Mouse (Mus musculus): ENCODE data around the gene P2ry12. TPM values are rescaled to one million over a fixed set of nuclear protein-coding genes. Genes with fewer than 3 reads are reported as not detected.

Gene P2ry12
- total and polyA plus RNA-seq, 2 experiments from 2014 or later = 15.4 to 17.8 TPM

DNA sequence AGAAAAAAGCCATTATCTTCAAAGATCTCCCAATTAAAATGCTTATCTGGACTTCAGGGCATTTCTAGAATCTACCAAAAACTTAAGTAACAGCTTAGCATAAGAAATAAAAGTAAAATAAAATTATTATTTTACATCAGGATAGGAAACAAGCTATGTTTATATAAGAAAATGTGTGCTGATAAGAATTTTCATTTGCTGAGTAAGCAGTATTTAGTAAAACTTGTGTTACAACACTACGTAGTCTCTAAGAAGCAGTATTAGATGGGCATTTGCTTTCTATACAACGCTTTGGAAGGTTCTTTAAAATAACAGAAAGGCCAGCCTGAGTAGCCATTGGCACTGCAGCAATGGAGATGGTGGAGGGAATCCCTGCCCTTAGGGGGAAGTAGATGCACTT lies 746 bp upstream of the P2ry12 start:
- no peak for TF ChIP-seq CTCF (IDR thresholded peaks at IDR 0.05; ENCODE audit: low read depth)
- H3K27me3 ChIP-seq (ENCODE audit: insufficient read depth, low read length) = no peaks in the 10 kb centered on the region
- H3K4me3 ChIP-seq (ENCODE audit: low read length) = no peak overlapping the region
- no peak overlapping the region for H3K9ac ChIP-seq (replicated peaks; ENCODE audit: low read length)
- DNase-seq (ENCODE audit: low spot score) (no peak), ATAC-seq (no peak)
- H3K36me3 ChIP-seq (ENCODE audit: insufficient read depth, low read length) = no peaks in the 10 kb centered on the region; the same call in 1 of the 2 replicates
- no peak overlapping the region for H3K4me2 ChIP-seq (ENCODE audit: low read depth, low read length)
- no peaks in the 10 kb centered on the region for H3K9me3 ChIP-seq (ENCODE audit: low read length)
- no peaks in the 10 kb centered on the region for H3K4me1 ChIP-seq (ENCODE audit: insufficient read depth, low read length)
- WGBS = 92% methylated on average over 2 of the region's 2 CpGs
- no peak overlapping the region for H3K27ac ChIP-seq

DNA sequence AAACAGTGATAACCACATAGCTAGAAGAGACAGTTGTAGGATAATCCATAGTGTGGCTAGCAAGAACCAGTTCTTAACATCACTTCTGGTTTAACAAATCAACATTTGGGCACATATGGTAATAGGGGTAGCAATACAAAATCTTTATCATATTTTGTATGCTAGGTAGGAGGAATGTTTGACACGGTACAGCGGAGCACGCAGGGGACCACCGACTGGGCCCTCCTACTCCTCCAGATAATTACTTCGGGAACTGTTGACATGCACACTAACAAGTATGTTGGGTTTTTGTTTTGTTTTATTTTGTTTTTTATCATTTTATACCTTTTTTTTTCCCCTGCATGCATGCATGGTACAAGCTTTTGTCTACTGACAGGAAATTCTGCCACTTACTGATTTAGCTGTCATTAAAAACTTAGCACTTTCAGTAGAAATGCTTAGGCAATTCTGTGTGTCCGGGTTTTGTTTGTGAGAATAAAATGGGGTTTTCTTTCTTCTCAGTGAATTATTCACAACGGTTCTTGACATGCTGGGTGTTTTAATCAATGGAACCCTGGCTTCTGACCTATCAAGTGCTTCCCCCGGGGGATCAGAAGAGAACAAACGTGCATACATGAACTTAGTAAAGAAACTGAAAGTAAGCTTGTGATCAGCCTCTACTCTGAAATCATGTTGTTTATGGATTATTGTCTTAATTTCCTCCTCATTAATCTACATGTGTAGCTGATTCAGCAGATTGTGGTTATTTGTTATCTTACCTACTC lies 780 bp downstream of the P2ry12 start:
- H3K27me3 ChIP-seq (ENCODE audit: insufficient read depth, low read length) = no peaks in the 10 kb centered on the region
- H3K27ac ChIP-seq = no peak overlapping the region; the same call in 1 of the 2 replicates
- H3K9me3 ChIP-seq (ENCODE audit: low read length) = no peaks in the 10 kb centered on the region
- H3K4me2 ChIP-seq (ENCODE audit: low read depth, low read length) = no peak overlapping the region
- TF ChIP-seq CTCF (IDR thresholded peaks at IDR 0.05; ENCODE audit: low read depth) = no peak
- H3K36me3 ChIP-seq (ENCODE audit: insufficient read depth, low read length) = no peaks in the 10 kb centered on the region; the same call in 1 of the 2 replicates
- ATAC-seq (no peak), DNase-seq (ENCODE audit: low spot score) (no peak)
- H3K4me1 ChIP-seq (ENCODE audit: insufficient read depth, low read length) = no peaks in the 10 kb centered on the region
- WGBS = 32% methylated on average over 9 of the region's 9 CpGs
- no peak overlapping the region for H3K9ac ChIP-seq (replicated peaks; ENCODE audit: low read length)
- no peak overlapping the region for H3K4me3 ChIP-seq (ENCODE audit: low read length)

DNA sequence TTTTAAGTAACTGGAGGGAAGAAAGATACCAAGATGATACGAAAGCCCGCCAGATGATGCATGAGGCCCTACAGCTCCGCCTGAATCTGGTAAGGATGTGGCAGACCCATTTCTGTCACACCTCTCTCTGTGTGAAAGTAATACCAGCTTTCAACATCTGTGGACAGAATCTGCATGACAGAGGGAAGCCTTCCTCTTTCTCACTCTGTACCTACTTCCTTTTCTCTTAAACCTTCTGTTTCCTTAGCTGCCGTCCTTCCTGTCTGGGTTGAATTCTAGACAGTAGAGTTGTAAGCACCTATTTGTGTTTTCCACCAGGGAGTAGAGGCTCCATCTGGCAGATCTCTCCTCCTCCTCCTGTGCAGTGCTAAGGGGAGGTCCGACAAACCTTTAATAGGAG lies 1.9 kb downstream of the P2ry12 start:
- Histone ChIP-seq H3K27ac (no peak overlapping the region), H3K9ac (replicated peaks; ENCODE audit: low read length) (no peak overlapping the region), H3K4me1 (ENCODE audit: insufficient read depth, low read length) (no peaks in the 10 kb centered on the region), H3K36me3 (ENCODE audit: insufficient read depth, low read length) (no peaks in the 10 kb centered on the region; the same call in 1 of the 2 replicates), H3K9me3 (ENCODE audit: low read length) (no peaks in the 10 kb centered on the region), H3K27me3 (ENCODE audit: insufficient read depth, low read length) (no peaks in the 10 kb centered on the region), H3K4me2 (ENCODE audit: low read depth, low read length) (no peak overlapping the region), H3K4me3 (ENCODE audit: low read length) (no peak overlapping the region)
- TF ChIP-seq CTCF (IDR thresholded peaks at IDR 0.05; ENCODE audit: low read depth) = no peak
- DNase-seq (ENCODE audit: low spot score) = no peak
- ATAC-seq = no peak
- WGBS = 71% methylated on average over 5 of the region's 5 CpGs

DNA sequence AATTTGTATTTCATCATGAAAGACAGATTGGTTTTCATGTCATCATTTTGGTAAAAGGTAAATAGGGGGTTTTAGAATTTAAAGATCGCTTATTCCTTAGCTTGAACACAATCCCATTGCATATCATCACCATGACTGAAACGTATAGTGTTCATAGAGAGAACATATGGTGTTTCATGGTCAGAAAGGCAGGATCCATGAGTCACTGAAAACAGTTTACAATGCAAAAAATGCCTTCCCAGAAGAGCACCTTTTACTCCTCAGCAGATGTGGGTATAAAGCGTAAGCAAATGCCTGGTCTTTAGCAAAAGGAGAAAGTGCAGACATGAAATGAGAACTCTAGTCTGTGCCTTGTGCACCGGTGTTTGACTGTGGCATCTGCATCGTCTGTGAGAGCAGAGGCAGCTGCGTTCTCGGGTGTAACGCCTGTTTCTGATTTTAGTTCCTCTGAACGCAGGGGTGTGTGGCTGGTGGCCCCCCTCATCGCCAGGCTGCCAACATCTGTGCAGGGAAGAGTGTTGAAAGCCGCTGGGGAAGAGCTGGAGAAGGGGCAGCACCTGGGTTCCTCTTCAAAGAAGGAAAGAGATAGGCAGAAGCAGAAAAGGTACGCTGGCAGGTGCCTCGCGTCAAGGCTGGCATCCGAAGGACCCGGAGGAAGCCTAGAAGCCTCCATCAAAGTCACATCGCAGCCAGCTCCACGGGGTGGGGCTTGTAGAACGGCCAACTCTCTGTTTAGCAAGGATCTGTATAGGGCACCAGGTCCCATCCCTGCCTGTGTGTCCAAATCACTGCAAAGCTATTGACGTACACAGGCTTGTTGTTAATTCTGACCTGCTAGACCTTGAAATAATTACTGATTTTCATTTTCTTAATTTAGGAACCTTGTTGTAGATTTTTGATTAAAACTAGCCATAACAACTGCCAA lies 4.7 kb downstream of the P2ry12 start:
- Histone ChIP-seq H3K27me3 (ENCODE audit: insufficient read depth, low read length) (no peaks in the 10 kb centered on the region), H3K27ac (no peak overlapping the region), H3K4me1 (ENCODE audit: insufficient read depth, low read length) (no peaks in the 10 kb centered on the region), H3K9me3 (ENCODE audit: low read length) (no peaks in the 10 kb centered on the region), H3K4me3 (ENCODE audit: low read length) (no peak overlapping the region), H3K4me2 (ENCODE audit: low read depth, low read length) (no peak overlapping the region), H3K36me3 (ENCODE audit: insufficient read depth, low read length) (peaks cover 6% of the 10 kb centered on the region; the same call in 1 of the 2 replicates), H3K9ac (replicated peaks; ENCODE audit: low read length) (no peak overlapping the region)
- DNase-seq (ENCODE audit: low spot score) (no peak), ATAC-seq (no peak)
- 83% methylated on average over 20 of the region's 20 CpGs for WGBS
- TF ChIP-seq CTCF (IDR thresholded peaks at IDR 0.05; ENCODE audit: low read depth) = no peak

DNA sequence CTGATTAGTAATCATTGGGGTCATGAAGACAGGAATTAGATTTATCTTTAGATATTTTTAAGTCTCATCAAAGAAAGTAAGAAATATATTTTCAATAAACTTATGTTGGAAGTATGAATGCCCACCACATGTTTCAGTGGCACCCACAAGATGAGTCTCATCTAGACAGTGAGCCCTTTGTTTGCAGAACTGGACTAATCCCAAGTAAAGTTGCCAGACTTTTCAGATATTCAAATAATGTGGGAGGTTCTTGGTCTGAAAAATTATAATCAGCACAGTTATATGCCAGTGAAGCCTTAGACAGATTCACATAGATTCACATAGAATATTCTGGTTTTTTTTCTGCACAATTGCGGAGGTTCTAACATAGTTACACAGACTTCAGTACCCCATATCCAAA lies 12.2 kb downstream of the P2ry12 start:
- 93% methylated on average over 1 of the region's 1 CpGs for WGBS
- no peak overlapping the region for H3K4me2 ChIP-seq (ENCODE audit: low read depth, low read length)
- DNase-seq (ENCODE audit: low spot score) (no peak), ATAC-seq (peak; percentile 51; the same call in 1 of the 2 replicates)
- no peak for TF ChIP-seq CTCF (IDR thresholded peaks at IDR 0.05; ENCODE audit: low read depth)
- H3K4me3 ChIP-seq (ENCODE audit: low read length) = no peak overlapping the region
- H3K9me3 ChIP-seq (ENCODE audit: low read length) = no peaks in the 10 kb centered on the region
- H3K4me1 ChIP-seq (ENCODE audit: insufficient read depth, low read length) = no peaks in the 10 kb centered on the region
- H3K27me3 ChIP-seq (ENCODE audit: insufficient read depth, low read length) = no peaks in the 10 kb centered on the region
- peaks cover 6% of the 10 kb centered on the region; the same call in 1 of the 2 replicates for H3K36me3 ChIP-seq (ENCODE audit: insufficient read depth, low read length)
- no peak overlapping the region for H3K27ac ChIP-seq
- no peak overlapping the region for H3K9ac ChIP-seq (replicated peaks; ENCODE audit: low read length)

DNA sequence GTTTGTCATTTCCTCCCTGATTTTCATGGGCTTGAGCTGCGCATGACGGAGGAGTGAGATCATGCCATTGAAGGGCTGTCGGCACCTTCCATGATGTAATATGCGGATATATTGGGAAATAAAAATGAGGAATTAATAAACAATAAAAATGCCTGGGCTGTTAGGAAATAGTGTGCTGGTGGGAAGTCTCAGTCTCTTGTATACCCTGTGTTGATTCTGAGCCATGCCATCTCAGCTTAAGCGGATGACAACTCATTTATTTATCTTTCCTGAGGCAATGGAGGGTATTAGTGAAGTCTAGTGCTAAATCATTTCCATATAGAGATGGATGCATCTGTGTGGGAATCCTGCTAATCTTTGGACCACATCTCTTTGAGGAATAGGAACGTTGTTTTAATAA lies 14.6 kb downstream of the P2ry12 start:
- 91% methylated on average over 6 of the region's 6 CpGs for WGBS
- no peaks in the 10 kb centered on the region for H3K9me3 ChIP-seq (ENCODE audit: low read length)
- no peak for TF ChIP-seq CTCF (IDR thresholded peaks at IDR 0.05; ENCODE audit: low read depth)

More for the DNA sequence above, 14.6 kb downstream of the P2ry12 start:
- H3K4me2 ChIP-seq (ENCODE audit: low read depth, low read length) = no peak overlapping the region
- no peaks in the 10 kb centered on the region for H3K27me3 ChIP-seq (ENCODE audit: insufficient read depth, low read length)
- H3K4me1 ChIP-seq (ENCODE audit: insufficient read depth, low read length) = no peaks in the 10 kb centered on the region
- DNase-seq (ENCODE audit: low spot score) (no peak), ATAC-seq (no peak)
- H3K27ac ChIP-seq = no peak overlapping the region
- no peak overlapping the region for H3K9ac ChIP-seq (replicated peaks; ENCODE audit: low read length)
- H3K36me3 ChIP-seq (ENCODE audit: insufficient read depth, low read length) = no peaks in the 10 kb centered on the region
- H3K4me3 ChIP-seq (ENCODE audit: low read length) = no peak overlapping the region
